Mouse (Mus musculus): ENCODE results near the gene Vmn1r32. TPM values are rescaled to one million over a fixed set of nuclear protein-coding genes. Genes with fewer than 3 reads are reported as not detected.

Vmn1r32 gene
- not detected for polyA plus RNA-seq (2017; shearing (Covaris generic))

DNA sequence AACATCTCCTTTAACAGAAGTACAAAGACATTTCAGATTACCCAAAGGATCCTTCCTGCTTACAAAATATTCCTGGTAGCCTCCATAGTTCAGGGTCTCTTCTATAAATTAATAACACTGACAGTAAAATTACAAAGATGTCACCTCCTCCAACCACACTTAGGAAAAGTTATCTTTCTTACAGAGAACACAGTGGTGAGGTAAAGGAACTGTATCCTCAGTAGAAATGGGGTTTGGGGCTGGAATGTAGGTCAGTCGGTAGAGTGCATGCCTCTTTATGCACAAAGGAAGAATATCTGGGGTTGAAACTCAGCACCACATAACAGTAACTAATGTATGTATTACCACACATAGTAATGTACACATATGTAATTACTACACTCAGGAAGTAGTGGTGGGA is at the start of gene Vmn1r32:
Gene Vmn1r32, minus strand, starts transcription at position 101 of the 400 bp plus-strand sequence.
- ATAC-seq, result no peak

DNA sequence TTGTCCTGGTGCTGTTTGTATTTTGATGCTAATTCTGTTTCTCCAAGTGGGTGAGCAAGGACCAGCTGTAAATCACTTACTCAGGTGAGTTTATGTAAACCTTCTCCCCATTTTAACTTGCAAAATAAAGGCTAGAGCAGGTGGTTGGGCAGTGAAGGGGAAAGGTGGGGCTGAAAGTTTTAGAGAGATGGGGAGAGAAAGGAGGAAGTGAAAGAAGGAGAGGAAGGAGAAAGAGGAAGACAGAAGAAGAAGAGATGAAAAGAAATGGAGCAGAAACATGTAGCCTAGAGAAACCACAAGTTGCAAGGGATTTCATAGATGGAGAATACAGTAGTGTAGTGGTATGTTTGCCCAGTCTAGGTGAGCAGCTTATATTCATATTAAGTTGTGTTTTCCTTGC is 35.9 kb upstream of the Vmn1r32 start:
- ATAC-seq, result no peak

DNA sequence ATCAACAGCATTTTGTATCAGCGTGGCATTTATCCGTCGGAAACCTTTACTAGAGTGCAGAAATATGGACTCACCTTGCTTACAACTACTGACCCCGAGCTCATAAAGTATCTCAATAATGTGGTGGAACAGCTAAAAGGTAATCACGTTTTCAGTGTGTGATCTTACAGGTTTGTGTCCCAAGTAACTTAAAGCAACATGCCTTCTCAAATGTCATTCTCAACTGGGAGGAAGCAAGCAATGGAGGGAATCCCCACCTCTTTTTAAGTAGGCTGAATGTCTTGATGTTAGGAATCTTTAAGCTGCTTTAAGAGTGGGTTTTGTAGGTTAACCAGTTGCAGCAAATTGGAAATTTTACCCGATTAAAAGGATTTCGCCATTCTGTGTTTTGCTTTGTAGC is 23.9 kb downstream of the Vmn1r32 start:
- ATAC-seq, result no peak

DNA sequence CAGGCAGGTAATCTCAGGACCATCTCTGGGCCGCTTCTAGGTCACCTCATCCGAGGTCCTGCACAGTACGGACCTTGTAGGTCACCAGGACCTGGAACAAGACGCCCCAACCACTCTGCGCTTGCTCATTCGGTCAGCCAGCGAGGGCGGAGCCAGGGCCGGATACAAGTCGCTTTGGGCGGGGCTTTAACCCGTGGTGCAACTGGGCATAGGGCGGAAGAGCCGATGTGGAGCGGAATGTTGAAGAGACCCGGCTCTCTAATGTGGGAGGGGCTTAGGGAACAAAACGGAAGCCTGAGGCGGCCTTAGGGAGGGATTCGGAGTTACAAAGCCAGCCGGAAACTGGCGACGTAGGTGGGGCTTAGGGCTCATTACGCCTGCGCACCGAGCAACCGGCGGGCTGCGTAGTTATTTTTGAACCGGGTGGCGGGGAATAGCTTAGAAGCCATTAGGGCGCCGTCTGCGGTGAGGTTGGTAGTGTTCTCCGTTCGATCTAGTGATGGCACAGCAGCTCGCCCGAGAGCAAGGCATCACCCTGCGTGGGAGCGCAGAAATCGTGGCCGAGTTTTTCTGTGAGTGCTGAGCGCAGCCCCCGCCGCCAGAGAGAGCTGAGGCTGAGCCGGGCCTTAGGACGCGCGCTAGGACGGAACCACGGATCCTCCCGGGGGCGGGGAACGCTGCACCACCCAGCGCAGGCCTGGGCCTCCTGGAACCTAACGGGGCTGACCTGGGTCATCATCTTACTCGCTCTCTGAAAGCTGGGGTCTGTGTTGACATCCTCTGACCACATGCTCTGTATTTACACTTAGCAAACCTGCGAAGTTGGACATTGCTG is 24.7 kb downstream of the Vmn1r32 start, which contains the start of gene Mad2l1:
Gene Mad2l1, plus strand, starts transcription at position 363 of the 835 bp plus-strand sequence.
- ATAC-seq, result peak; percentile 93

DNA sequence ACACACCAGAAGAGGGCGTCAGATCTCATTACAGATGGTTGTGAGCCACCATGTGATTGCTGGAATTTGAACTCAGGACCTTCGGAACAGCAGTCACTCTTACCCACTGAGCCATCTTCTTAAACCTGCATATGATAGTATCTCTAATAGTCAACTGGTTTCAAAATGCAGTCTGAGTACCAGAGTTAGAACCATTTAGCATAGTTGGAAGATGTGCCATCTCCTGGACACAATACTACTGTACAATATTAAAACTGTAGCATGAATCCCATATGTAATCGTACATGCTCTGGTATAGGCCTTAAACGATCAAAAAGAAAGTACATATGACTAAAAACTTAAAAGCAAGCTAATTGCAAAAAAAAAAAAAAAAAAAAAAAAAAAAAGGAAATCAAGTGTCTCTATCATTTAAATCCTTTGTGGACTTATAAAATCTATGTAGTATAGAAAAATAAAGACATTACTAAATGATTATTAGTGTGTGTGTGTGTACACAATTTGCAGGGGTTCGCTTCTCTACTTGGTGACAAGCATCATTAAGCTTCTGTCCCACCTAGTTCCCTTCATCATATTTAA is 25.4 kb downstream of the Vmn1r32 start:
- ATAC-seq, result no peak

GRCm38 (mm10) chr6:66533241-66533640 is 26.7 kb downstream of the Vmn1r32 start:
- no peak for ATAC-seq

- ATAC-seq, result no peak
These were observed 31.5 kb downstream of the Vmn1r32 start for GRCm38 (mm10) chr6:66528386-66528785.

GRCm38 (mm10) chr6:66516368-66516767 is 43.5 kb downstream of the Vmn1r32 start:
- no peak for ATAC-seq

Other genes with a start within 250 kb of the Vmn1r32 start
- gene Mad2l1, start 24.7 kb downstream of the Vmn1r32 start, polyA plus RNA-seq (2017; shearing (Covaris generic)), result 10 to 100 TPM; 39.9 to 50.4 TPM
- not detected for gene Vmn1r33, start 58.2 kb upstream of the Vmn1r32 start, polyA plus RNA-seq (2017; shearing (Covaris generic))
- not detected for gene Vmn1r34, start 83.8 kb upstream of the Vmn1r32 start, polyA plus RNA-seq (2017; shearing (Covaris generic))
- gene Vmn1r35, start 125.8 kb upstream of the Vmn1r32 start, polyA plus RNA-seq (2017; shearing (Covaris generic)), result not detected
- not detected for gene Vmn1r36, start 159.1 kb upstream of the Vmn1r32 start, polyA plus RNA-seq (2017; shearing (Covaris generic))
- gene Vmn1r37, start 169.3 kb upstream of the Vmn1r32 start, polyA plus RNA-seq (2017; shearing (Covaris generic)), result not detected
- not detected for gene Vmn1r38, start 222.5 kb upstream of the Vmn1r32 start, polyA plus RNA-seq (2017; shearing (Covaris generic))

Data from activated CD4-positive, CD25-positive, alpha-beta regulatory T cell, adult 4 months (primary cell).